Mouse (Mus musculus) kidney, adult 2 months (tissue): Measurements from ENCODE around the gene Apaf1.

Experiments
- CTCF ChIP-seq: fragments of 200-500 bp; conservative IDR thresholded peaks from 2 replicates; pipeline ENCODE4 v1.5.1; 2011; ENCODE audit warnings: low read depth, mild to moderate bottlenecking, control low read depth, low read length, moderate library complexity, mixed read lengths; ENCODE audit not compliant: insufficient read depth, insufficient read length
- POLR2A ChIP-seq: fragments of 200-500 bp; IDR thresholded peaks from one replicate; pipeline ENCODE4 v1.6.1; 2011; ENCODE audit warnings: low read depth, low read length, control low read depth

DNA sequence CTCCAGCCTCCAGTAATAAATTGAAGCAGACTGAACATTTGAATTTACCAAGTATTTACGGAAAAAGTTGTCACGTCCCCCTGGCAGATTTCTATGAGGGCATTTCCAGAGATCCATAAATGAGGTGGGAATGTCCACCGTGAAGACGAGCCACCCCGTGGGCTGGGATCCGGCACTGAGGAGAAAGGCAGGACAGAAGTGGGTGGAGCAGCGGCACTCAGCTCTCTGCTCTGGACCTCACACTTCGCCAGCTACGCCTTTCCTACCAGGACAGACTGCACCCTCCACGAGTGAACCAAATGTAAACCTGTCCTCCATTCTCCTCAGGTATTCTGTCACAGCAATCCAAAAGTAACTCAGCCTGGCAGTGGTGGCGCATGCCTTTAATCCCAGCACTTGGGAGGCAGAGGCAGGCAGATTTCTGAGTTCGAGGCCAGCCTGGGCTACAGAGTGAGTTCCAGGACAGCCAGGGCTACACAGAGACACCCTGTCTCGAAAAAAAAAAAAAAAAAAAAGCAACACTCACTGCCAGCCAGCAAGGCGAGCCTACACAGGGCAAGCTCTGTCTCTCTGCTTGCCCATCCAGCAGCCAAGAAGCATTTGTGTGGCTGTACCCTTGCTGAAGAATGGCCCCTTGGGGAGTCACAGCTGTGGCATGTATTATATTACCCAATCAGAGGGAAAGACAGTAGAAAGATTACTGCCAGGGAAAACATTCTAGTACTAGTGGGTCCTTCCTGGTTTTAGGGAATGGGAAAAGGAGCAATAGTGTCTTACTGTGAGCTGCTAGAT is 20.4 kb upstream of the Apaf1 start:
- TF ChIP-seq CTCF (no peak), POLR2A (no peak)
